ENCODE assay signal across 8 mouse cellular contexts in the genomic region with DNA sequence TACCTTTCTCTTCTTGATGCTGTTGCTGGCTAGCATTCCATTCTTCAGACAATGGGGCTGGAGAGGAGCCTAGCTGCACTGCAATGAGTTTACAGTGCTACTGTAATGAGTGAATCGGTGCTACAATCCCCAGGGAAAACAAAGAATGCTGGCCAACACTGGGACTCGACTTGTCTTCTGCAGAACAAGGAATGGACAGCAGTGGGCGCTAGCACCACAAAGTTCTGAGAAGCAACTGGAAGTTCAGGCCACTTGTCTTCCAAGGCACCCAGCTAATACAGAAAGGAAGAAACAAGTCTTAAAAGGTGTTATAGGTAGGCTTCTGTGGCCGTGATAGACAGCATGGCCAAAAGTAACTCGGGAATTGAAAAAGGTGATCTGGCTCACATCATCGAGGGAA. TPM values are rescaled to one million over a fixed set of nuclear protein-coding genes. Genes with fewer than 3 reads are reported as not detected.
A peak's percentile ranks its signal among the peaks of the same experiment; 100 is the strongest.
DNase-seq lines count a peak whose midpoint lies in the region; TF ChIP-seq lines count a peak whose summit lies in the region.
"Had no signal": no experiment of that assay in that cellular context is flagged by ENCODE, and none has a peak within 500 bp of the region (broad histone marks: within the 10 kb centered on the region; RNA-seq: fewer than 3 reads in every experiment).

No protein-coding gene starts in this region.

- TF ChIP-seq EP300 in ES-Bruce4 (IDR thresholded peaks at IDR 0.05; ENCODE audit: insufficient read depth, low read depth, low read length) = no peak

- no peaks in the 10 kb centered on the region for H3K27me3 ChIP-seq in ES-Bruce4 (ENCODE audit: control insufficient read depth, insufficient read depth, low read length, poor library complexity, severe bottlenecking)

- TF ChIP-seq POLR2A in ES-Bruce4 (IDR thresholded peaks at IDR 0.05; ENCODE audit: insufficient read depth, low read length) = no peak

- no peaks in the 10 kb centered on the region for H3K9me3 ChIP-seq in ES-Bruce4 (replicated peaks; ENCODE audit: control insufficient read depth, insufficient read depth, low read length, poor library complexity, severe bottlenecking)
- H3K9me3 ChIP-seq: limb, embryonic 12.5 days had no signal

- peak; percentile 77 for TF ChIP-seq CTCF in ES-Bruce4 (IDR thresholded peaks at IDR 0.05; ENCODE audit: low read depth, low read length)

- peak; percentile 50 for DNase-seq in A20 (ENCODE audit: low read depth, low spot score)
- peak; percentile 37 to 42 for DNase-seq in cerebellum, adult 18-20 months
- DNase-seq in frontal cortex, postnatal 36 days (ENCODE audit: low spot score in 2 of 2) = peak; percentile 78 to 86
- peak; percentile 49 to 87 for DNase-seq in layer of hippocampus, adult 8-10 months (ENCODE audit: low spot score in 2 of 2)
- peak; percentile 80 for DNase-seq in lung, postnatal 14 days
- DNase-seq in urinary bladder, adult 2 months (ENCODE audit: low spot score) = peak; percentile 35

- H3K36me3 ChIP-seq in ES-Bruce4 (ENCODE audit: control insufficient read depth, insufficient read depth, low read length, poor library complexity, severe bottlenecking) = no peaks in the 10 kb centered on the region
- H3K36me3 ChIP-seq: limb, embryonic 12.5 days had no signal

- H3K9ac ChIP-seq in ES-Bruce4 (ENCODE audit: low read depth, poor library complexity, severe bottlenecking) = no peak overlapping the region
- H3K9ac ChIP-seq: limb, embryonic 12.5 days had no signal

- H3K4me3 ChIP-seq in ES-Bruce4 (ENCODE audit: low read depth, low read length) = no peak overlapping the region
- H3K4me3 ChIP-seq: limb, embryonic 12.5 days had no signal

- H3K4me1 ChIP-seq in ES-Bruce4 (ENCODE audit: control insufficient read depth, insufficient read depth, low read length) = no peaks in the 10 kb centered on the region
- H3K4me1 ChIP-seq: limb, embryonic 12.5 days had no signal

- H3K27ac ChIP-seq in ES-Bruce4 (ENCODE audit: insufficient read depth, low read length) = no peak overlapping the region
- H3K27ac ChIP-seq: limb, embryonic 12.5 days had no signal

RNA-seq across cellular contexts. Expression of a gene that starts 53.4 kb away (rescaled TPM):
- polyA plus RNA-seq in ES-Bruce4 (2011; ENCODE audit: insufficient read depth, insufficient read length, low read depth, missing spikeins) = 0.78 and 1.8 TPM in 2 replicates
- 100 to 1,000 TPM; 137 to 161 (median 145) TPM for total RNA-seq in layer of hippocampus, adult 8-10 months (2022)
- polyA plus RNA-seq in urinary bladder, adult 2 months (2012; rRNA removed) = 22.2 and 33.0 TPM in 2 replicates
